Mouse (Mus musculus): ENCODE measurements around the gene Hip1r. TPM values are rescaled to one million over a fixed set of nuclear protein-coding genes. Genes with fewer than 3 reads are reported as not detected.
A peak's percentile ranks its signal among the peaks of the same experiment; 100 is the strongest.

Hip1r gene
- polyA plus RNA-seq, 1 experiment from 2014 or later = 5.6 TPM

- peak overlapping the region; percentile 38 for H3K9ac ChIP-seq
Observed at GRCm38 (mm10) chr5:124019348-124020216, 46.2 kb downstream of the Hip1r start.

GRCm38 (mm10) chr5:124021148-124021547 is 47.7 kb downstream of the Hip1r start:
- H3K27me3 ChIP-seq (replicated peaks) = no peaks in the 10 kb centered on the region
- no peak overlapping the region for H3K4me2 ChIP-seq
- H3K4me1 ChIP-seq = peaks cover 98% of the 10 kb centered on the region
- 86% methylated on average over 11 of the region's 11 CpGs for WGBS
- H3K9me3 ChIP-seq = no peaks in the 10 kb centered on the region
- no peak overlapping the region for H3K4me3 ChIP-seq
- ATAC-seq (ENCODE audit: extremely low read depth, insufficient number of reproducible peaks, low FRiP score, low TSS enrichment) = no peak
- H3K27ac ChIP-seq (replicated peaks) = no peak overlapping the region
- peaks cover 26% of the 10 kb centered on the region for H3K36me3 ChIP-seq
- no peak overlapping the region for H3K9ac ChIP-seq

More at GRCm38 (mm10) chr5:124019348-124020216, 46.2 kb downstream of the Hip1r start:
- Histone ChIP-seq H3K27me3 (replicated peaks) (no peaks in the 10 kb centered on the region), H3K4me1 (peaks cover 98% of the 10 kb centered on the region), H3K4me2 (peak overlapping the region; percentile 23), H3K36me3 (peaks cover 19% of the 10 kb centered on the region), H3K9me3 (no peaks in the 10 kb centered on the region), H3K27ac (replicated peaks) (peak overlapping the region; percentile 72), H3K4me3 (no peak overlapping the region)
- ATAC-seq (ENCODE audit: extremely low read depth, insufficient number of reproducible peaks, low FRiP score, low TSS enrichment) = no peak; the same call in 1 of the 2 replicates
- WGBS = 44% methylated on average over 12 of the region's 12 CpGs

GRCm38 (mm10) chr5:124021701-124022100 is 48.3 kb downstream of the Hip1r start:
- Histone ChIP-seq H3K27me3 (replicated peaks) (no peaks in the 10 kb centered on the region), H3K27ac (replicated peaks) (no peak overlapping the region), H3K36me3 (peaks cover 26% of the 10 kb centered on the region), H3K4me2 (no peak overlapping the region), H3K9ac (no peak overlapping the region), H3K4me1 (peaks cover 98% of the 10 kb centered on the region), H3K9me3 (no peaks in the 10 kb centered on the region), H3K4me3 (no peak overlapping the region)
- no peak for ATAC-seq (ENCODE audit: extremely low read depth, insufficient number of reproducible peaks, low FRiP score, low TSS enrichment)
- WGBS = 79% methylated on average over 11 of the region's 11 CpGs

GRCm38 (mm10) chr5:124022365-124022764 is 48.9 kb downstream of the Hip1r start:
- no peak for ATAC-seq (ENCODE audit: extremely low read depth, insufficient number of reproducible peaks, low FRiP score, low TSS enrichment)
- WGBS = 36% methylated on average over 7 of the region's 7 CpGs

GRCm38 (mm10) chr5:124024677-124025076 is 51.2 kb downstream of the Hip1r start:
- Histone ChIP-seq H3K4me2 (no peak overlapping the region), H3K4me3 (no peak overlapping the region), H3K9me3 (no peaks in the 10 kb centered on the region), H3K27me3 (replicated peaks) (no peaks in the 10 kb centered on the region), H3K9ac (peak overlapping the region; percentile 73), H3K36me3 (peaks cover 26% of the 10 kb centered on the region), H3K27ac (replicated peaks) (peak overlapping the region; percentile 98), H3K4me1 (peaks cover 98% of the 10 kb centered on the region)
- WGBS = 72% methylated on average over 6 of the region's 6 CpGs
- ATAC-seq (ENCODE audit: extremely low read depth, insufficient number of reproducible peaks, low FRiP score, low TSS enrichment) = no peak

More at GRCm38 (mm10) chr5:124022365-124022764, 48.9 kb downstream of the Hip1r start:
- Histone ChIP-seq H3K27ac (replicated peaks) (0 out of 2 replicates have a peak overlapping the region, but pooled peaks have one; percentile 24), H3K4me1 (peaks cover 98% of the 10 kb centered on the region), H3K9me3 (no peaks in the 10 kb centered on the region), H3K4me3 (no peak overlapping the region), H3K4me2 (0 out of 2 replicates have a peak overlapping the region, but pooled peaks have one; percentile 16), H3K9ac (peak overlapping the region; percentile 56; the same call in 1 of the 2 replicates), H3K36me3 (peaks cover 26% of the 10 kb centered on the region), H3K27me3 (replicated peaks) (no peaks in the 10 kb centered on the region)

GRCm38 (mm10) chr5:124025146-124025545 is 51.7 kb downstream of the Hip1r start:
- H3K36me3 ChIP-seq = peaks cover 26% of the 10 kb centered on the region
- no peaks in the 10 kb centered on the region for H3K27me3 ChIP-seq (replicated peaks)
- 0 out of 2 replicates have a peak overlapping the region, but pooled peaks have one; percentile 48 for H3K4me2 ChIP-seq
- peaks cover 98% of the 10 kb centered on the region for H3K4me1 ChIP-seq
- peak overlapping the region; percentile 98 for H3K27ac ChIP-seq (replicated peaks)
- peak overlapping the region; percentile 73 for H3K9ac ChIP-seq
- no peaks in the 10 kb centered on the region for H3K9me3 ChIP-seq
- ATAC-seq (ENCODE audit: extremely low read depth, insufficient number of reproducible peaks, low FRiP score, low TSS enrichment) = no peak
- no peak overlapping the region for H3K4me3 ChIP-seq
- WGBS = 81% methylated on average over 9 of the region's 9 CpGs

GRCm38 (mm10) chr5:124025587-124026441 is 52.4 kb downstream of the Hip1r start:
- no peaks in the 10 kb centered on the region for H3K27me3 ChIP-seq (replicated peaks)
- H3K4me3 ChIP-seq = no peak overlapping the region
- H3K27ac ChIP-seq (replicated peaks) = peak overlapping the region; percentile 98
- peaks cover 99% of the 10 kb centered on the region for H3K4me1 ChIP-seq
- WGBS = 56% methylated on average over 15 of the region's 15 CpGs
- H3K9ac ChIP-seq = peak overlapping the region; percentile 73
- no peak for ATAC-seq (ENCODE audit: extremely low read depth, insufficient number of reproducible peaks, low FRiP score, low TSS enrichment)
- H3K4me2 ChIP-seq = peak overlapping the region; percentile 48
- peaks cover 22% of the 10 kb centered on the region for H3K36me3 ChIP-seq
- H3K9me3 ChIP-seq = no peaks in the 10 kb centered on the region

- Histone ChIP-seq H3K9me3 (no peaks in the 10 kb centered on the region), H3K4me1 (peaks cover 93% of the 10 kb centered on the region), H3K4me3 (no peak overlapping the region), H3K4me2 (peak overlapping the region; percentile 48), H3K9ac (peak overlapping the region; percentile 73), H3K36me3 (peaks cover 14% of the 10 kb centered on the region), H3K27ac (replicated peaks) (peak overlapping the region; percentile 98), H3K27me3 (replicated peaks) (no peaks in the 10 kb centered on the region)
- ATAC-seq (ENCODE audit: extremely low read depth, insufficient number of reproducible peaks, low FRiP score, low TSS enrichment) = no peak
- 80% methylated on average over 5 of the region's 5 CpGs for WGBS
Observed at GRCm38 (mm10) chr5:124026568-124026967, 53.1 kb downstream of the Hip1r start.

- Histone ChIP-seq H3K4me1 (peaks cover 84% of the 10 kb centered on the region), H3K9ac (peak overlapping the region; percentile 79), H3K4me3 (peak overlapping the region; percentile 99), H3K4me2 (peak overlapping the region; percentile 90), H3K9me3 (no peaks in the 10 kb centered on the region), H3K27ac (replicated peaks) (peak overlapping the region; percentile 98), H3K36me3 (peaks cover 7% of the 10 kb centered on the region; the same call in 1 of the 2 replicates), H3K27me3 (replicated peaks) (no peaks in the 10 kb centered on the region)
- ATAC-seq (ENCODE audit: extremely low read depth, insufficient number of reproducible peaks, low FRiP score, low TSS enrichment) = no peak
- WGBS = 25% methylated on average over 19 of the region's 19 CpGs
Observed at GRCm38 (mm10) chr5:124027702-124028470, 54.5 kb downstream of the Hip1r start.

- H3K36me3 ChIP-seq = peaks cover 7% of the 10 kb centered on the region; the same call in 1 of the 2 replicates
- WGBS = 27% methylated on average over 7 of the region's 7 CpGs
- H3K4me3 ChIP-seq = peak overlapping the region; percentile 99
- no peak for ATAC-seq (ENCODE audit: extremely low read depth, insufficient number of reproducible peaks, low FRiP score, low TSS enrichment)
- H3K27ac ChIP-seq (replicated peaks) = peak overlapping the region; percentile 98
- peak overlapping the region; percentile 79 for H3K9ac ChIP-seq
- peak overlapping the region; percentile 90 for H3K4me2 ChIP-seq
- no peaks in the 10 kb centered on the region for H3K9me3 ChIP-seq
- H3K27me3 ChIP-seq (replicated peaks) = no peaks in the 10 kb centered on the region
- H3K4me1 ChIP-seq = peaks cover 76% of the 10 kb centered on the region
Observed at GRCm38 (mm10) chr5:124028680-124029079, 55.3 kb downstream of the Hip1r start.
